Mouse (Mus musculus): ENCODE measurements at regions not wholly inside any gene's neighbourhood (a gene's known extent, or its start where the extent isn't known, plus 50 kb on each side); places are given as distances from the start of the nearest gene placed in this dataset.
A peak's percentile ranks its signal among the peaks of the same experiment; 100 is the strongest.

DNA sequence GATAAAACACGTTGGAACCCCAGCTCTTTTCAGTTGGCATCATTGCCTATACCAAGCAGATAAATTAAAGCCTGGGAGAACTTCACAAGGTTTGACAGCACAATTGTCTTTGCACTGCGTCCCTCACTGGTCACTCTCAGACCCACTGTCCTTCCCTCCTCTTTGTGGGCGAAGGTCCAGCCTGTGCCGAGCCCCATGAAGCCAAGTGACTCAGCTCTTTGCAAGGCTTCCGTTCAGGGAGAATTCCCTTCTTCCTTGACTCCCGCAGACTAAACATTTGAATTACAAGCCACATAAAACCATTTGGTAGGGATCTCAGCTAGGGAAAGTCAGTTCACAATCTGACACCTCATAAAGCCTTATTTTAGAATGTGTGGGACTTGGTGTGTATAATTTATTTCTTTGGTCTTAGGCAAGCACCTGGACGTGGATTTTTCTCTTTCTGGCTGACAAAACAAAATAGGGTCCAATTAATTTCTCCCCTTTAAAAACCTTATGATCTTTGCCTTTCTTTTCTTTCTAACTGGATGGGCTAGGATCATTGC lies 136.7 kb upstream of the Tars start:
- no peak overlapping the region for H3K4me3 ChIP-seq (ENCODE audit: insufficient read depth, low read length)
- TF ChIP-seq POLR2A (IDR thresholded peaks at IDR 0.05; ENCODE audit: low read depth, low read length) (no peak), CTCF (IDR thresholded peaks at IDR 0.05; ENCODE audit: borderline replicate concordance, insufficient read depth, low read length) (no peak)
- H3K4me1 ChIP-seq (ENCODE audit: control insufficient read depth, insufficient read depth, low read length) = peaks cover 14% of the 10 kb centered on the region
- no peak overlapping the region for H3K27ac ChIP-seq (ENCODE audit: insufficient read depth, low read length)

DNA sequence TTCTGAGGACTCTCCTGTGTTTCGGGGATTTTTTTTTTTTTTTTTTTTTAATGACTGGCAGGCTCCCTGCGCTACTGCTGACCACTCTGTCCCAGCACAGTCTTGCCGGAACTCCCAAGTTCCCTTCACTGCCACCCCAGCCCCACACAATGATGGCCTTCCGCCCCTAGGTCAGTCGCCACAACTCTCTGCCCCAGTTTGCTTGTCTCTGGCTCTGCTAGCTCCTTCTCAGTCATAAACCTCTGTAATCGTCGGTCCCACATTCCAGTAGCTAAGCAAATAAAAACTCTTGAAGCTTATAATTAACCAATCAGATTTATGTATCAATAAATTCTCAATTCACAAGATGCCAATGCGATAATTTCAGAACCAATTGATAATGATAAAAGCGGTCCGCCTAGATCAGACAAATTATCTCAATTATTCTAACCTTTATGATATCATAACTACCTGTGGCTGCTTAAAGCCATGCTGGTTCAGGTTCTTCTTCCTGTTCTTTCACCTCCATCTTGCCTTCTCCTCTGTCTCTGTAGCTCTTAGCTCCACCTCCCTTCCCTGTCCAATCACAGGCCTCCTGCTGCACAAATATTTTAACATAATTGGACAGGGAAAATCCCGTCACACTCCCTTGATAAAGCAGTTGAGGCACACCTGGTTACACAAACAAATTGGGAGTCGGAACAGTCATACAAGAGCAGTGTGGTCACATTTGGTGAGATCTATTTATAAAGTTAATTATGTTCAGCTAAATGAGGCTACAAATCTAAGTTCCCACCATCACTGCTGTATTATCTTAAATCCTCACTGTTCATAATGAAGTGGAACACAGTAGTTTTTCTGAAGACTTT lies 135.2 kb upstream of the Tars start:
- TF ChIP-seq CTCF (IDR thresholded peaks at IDR 0.05; ENCODE audit: borderline replicate concordance, insufficient read depth, low read length) (no peak), POLR2A (IDR thresholded peaks at IDR 0.05; ENCODE audit: low read depth, low read length) (no peak)
- Histone ChIP-seq H3K4me1 (ENCODE audit: control insufficient read depth, insufficient read depth, low read length) (peaks cover 14% of the 10 kb centered on the region), H3K4me3 (ENCODE audit: insufficient read depth, low read length) (no peak overlapping the region), H3K27ac (ENCODE audit: insufficient read depth, low read length) (no peak overlapping the region)

DNA sequence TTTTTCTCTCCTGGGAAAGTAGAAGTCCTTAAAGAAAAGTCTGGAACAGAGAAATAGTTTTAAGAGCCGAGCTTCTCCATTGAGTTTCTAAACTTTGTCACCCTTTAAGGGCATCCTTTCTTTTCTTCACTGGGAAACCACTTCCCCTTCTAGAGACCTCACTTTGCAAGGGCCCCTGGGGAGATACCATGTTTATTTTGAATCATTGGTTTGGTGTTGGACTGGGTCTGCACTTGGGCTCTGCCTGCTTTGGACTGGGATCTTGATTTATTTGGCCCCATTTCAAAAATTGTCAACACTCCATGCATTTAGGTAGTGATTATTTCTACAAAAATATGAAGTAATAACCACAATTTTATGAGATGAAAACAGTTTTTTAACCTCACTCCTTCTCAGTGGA lies 134.2 kb upstream of the Tars start:
- Histone ChIP-seq H3K4me3 (ENCODE audit: insufficient read depth, low read length) (no peak overlapping the region), H3K4me1 (ENCODE audit: control insufficient read depth, insufficient read depth, low read length) (peaks cover 14% of the 10 kb centered on the region), H3K27ac (ENCODE audit: insufficient read depth, low read length) (no peak overlapping the region)
- TF ChIP-seq CTCF (IDR thresholded peaks at IDR 0.05; ENCODE audit: borderline replicate concordance, insufficient read depth, low read length) = no peak
- TF ChIP-seq POLR2A (IDR thresholded peaks at IDR 0.05; ENCODE audit: low read depth, low read length) = no peak

DNA sequence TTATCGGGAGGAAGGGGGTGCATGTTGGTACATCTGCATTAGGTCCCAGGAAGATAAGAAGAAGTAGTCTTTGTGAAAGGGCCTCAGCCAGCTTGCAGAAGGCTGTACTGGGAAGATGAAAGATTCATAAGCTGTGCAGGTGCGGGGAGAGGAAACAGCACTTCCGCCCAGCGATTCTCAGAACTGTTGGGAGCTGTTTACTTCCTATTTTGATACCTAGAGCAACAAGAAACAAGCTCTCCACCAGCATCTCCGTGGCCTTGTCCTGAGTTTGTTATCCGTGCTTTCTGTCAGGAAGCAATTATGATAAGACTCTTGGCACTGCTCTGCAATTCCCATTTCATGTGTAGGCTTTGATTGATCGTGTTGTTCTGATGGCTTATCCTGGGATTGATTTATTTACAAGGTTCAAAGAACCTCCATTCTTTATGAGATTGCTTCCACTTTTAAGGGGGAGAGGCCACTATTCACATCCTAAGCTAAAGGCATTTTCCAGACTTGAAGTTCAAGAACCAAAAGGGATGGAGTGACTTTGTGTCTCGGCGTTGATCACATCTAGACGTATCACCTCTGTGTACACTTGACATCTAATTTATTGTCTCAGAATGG lies 133.6 kb upstream of the Tars start:
- TF ChIP-seq POLR2A (IDR thresholded peaks at IDR 0.05; ENCODE audit: low read depth, low read length) (no peak), CTCF (IDR thresholded peaks at IDR 0.05; ENCODE audit: borderline replicate concordance, insufficient read depth, low read length) (no peak)
- no peak overlapping the region for H3K27ac ChIP-seq (ENCODE audit: insufficient read depth, low read length)
- H3K4me3 ChIP-seq (ENCODE audit: insufficient read depth, low read length) = no peak overlapping the region
- peaks cover 14% of the 10 kb centered on the region for H3K4me1 ChIP-seq (ENCODE audit: control insufficient read depth, insufficient read depth, low read length)

DNA sequence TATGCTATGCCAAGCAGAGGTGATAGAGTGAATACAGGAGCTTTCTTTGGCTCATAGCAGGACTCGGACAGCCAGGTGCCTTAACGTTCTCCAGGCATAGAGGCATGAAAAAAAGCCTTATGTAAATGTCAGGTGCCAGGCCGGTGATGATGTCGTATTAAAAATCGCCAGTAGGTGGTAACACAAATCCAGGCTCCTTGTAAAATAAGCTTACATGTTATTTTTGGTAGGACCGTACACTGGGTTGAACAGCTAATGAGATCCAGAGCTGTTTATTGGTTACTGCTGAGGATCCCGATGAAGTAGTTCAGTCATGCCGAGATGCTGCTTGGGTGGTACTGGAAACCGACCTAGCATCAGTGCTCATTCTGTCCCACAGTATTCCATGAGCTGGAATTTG lies 133.1 kb upstream of the Tars start:
- Histone ChIP-seq H3K4me1 (ENCODE audit: control insufficient read depth, insufficient read depth, low read length) (peaks cover 14% of the 10 kb centered on the region), H3K4me3 (ENCODE audit: insufficient read depth, low read length) (no peak overlapping the region), H3K27ac (ENCODE audit: insufficient read depth, low read length) (no peak overlapping the region)
- TF ChIP-seq CTCF (IDR thresholded peaks at IDR 0.05; ENCODE audit: borderline replicate concordance, insufficient read depth, low read length) (no peak), POLR2A (IDR thresholded peaks at IDR 0.05; ENCODE audit: low read depth, low read length) (no peak)

DNA sequence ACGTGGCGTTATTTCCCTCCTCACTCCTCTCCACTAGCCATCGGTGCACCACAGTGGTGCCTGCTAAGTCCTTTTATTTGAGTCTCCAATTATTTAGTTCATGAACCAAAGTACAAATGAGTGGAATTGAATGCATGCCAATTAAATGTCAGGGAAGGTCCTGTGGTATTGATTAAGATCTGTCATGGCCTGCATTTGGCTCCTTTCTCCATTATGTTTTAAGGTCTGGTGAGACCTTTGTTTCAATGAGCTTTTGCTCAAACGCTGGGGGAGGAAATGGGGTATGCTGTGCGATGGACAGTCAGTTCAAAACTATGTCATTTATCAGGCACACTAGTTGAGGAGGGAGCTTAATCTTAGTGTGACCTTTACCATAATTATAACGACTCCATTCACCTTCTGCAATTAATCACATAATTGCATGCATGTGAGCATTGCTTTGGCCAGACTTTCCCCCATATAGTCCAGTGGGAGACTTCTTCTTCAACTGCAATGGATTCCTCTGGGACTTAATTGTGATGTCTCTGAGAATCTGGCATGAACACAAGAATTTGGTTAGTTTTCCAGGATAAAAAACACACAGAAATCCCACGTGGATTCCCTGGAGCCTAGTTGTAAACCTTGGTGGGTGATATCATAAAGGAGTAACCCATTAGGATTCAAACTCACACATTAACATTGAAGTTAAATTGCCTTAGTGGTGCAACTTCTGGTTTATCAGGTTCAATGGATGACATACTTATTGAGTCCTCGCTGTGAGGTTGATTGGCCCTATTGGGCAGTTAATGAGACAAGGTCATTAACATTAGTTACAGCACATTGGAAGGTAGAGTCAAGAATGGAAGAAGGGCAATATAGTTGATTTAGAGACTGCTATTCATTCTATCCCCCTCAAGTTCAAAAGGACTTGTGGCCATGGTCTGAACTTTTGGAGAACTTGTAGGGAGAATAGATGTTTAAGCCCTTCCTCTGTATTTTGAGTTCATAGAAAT lies 130.7 kb upstream of the Tars start:
- Histone ChIP-seq H3K4me3 (ENCODE audit: insufficient read depth, low read length) (no peak overlapping the region), H3K4me1 (ENCODE audit: control insufficient read depth, insufficient read depth, low read length) (peaks cover 14% of the 10 kb centered on the region), H3K27ac (ENCODE audit: insufficient read depth, low read length) (no peak overlapping the region)
- no peak for TF ChIP-seq POLR2A (IDR thresholded peaks at IDR 0.05; ENCODE audit: low read depth, low read length)
- TF ChIP-seq CTCF (IDR thresholded peaks at IDR 0.05; ENCODE audit: borderline replicate concordance, insufficient read depth, low read length) = no peak

DNA sequence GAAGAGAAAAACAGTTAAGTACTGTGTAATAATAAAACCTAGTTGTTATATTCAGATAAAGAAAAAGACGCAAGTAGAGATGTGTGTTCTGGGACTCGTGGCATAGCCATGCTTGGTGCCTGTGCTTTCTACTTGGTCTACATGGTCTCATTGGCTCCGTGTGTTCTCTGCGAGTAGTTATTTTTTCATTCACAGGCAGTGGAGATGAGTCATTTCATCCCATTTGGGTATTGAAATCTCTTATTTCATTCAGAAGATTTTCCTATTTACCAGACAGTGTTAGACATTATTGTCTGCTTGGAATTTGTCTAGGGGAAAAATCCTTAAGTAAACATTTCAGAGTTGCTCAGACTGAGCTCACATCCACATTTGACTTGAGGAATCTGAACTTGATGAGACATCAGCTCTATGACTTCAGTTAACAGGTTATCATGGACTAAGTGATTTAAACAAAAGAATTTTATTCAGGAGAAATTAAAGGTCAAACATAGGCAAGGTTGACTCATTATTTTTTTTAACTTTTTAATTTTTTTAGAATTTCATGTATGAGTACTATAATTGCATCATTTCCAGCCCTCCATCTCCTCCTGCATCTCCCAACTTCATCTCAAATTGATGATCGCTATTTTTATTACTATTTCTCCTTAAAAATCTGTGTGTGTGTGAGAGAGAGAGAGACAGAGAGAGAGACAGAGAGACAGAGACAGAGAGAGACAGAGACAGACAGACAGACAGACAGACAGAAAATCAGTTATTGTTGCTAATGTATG lies 125.1 kb upstream of the Tars start:
- no peak for TF ChIP-seq POLR2A (IDR thresholded peaks at IDR 0.05; ENCODE audit: low read depth, low read length)
- no peak for TF ChIP-seq CTCF (IDR thresholded peaks at IDR 0.05; ENCODE audit: borderline replicate concordance, insufficient read depth, low read length)
- Histone ChIP-seq H3K4me3 (ENCODE audit: insufficient read depth, low read length) (no peak overlapping the region), H3K4me1 (ENCODE audit: control insufficient read depth, insufficient read depth, low read length) (peaks cover 7% of the 10 kb centered on the region), H3K27ac (ENCODE audit: insufficient read depth, low read length) (peak overlapping the region; percentile 97)

DNA sequence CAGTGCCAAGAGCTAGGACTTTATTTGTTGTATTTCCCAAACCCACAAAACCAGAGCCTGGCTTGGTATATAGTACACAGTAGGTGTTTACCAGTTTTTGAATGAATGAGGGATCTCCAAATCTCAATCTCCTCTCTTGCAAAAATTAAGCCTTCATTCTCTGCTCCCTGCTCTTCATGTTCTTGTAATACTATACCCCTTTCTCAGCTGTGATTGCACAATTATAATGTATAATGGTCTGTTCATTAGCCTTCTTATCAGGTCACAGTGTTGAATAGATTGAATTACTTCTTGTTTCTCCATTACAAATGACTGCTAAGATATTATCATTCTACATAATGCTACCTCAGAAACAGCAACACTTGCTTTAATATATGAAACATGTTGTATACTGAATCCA lies 119.1 kb upstream of the Tars start:
- Histone ChIP-seq H3K27ac (ENCODE audit: insufficient read depth, low read length) (no peak overlapping the region), H3K4me1 (ENCODE audit: control insufficient read depth, insufficient read depth, low read length) (peaks cover 4% of the 10 kb centered on the region), H3K4me3 (ENCODE audit: insufficient read depth, low read length) (no peak overlapping the region)
- TF ChIP-seq POLR2A (IDR thresholded peaks at IDR 0.05; ENCODE audit: low read depth, low read length) (no peak), CTCF (IDR thresholded peaks at IDR 0.05; ENCODE audit: borderline replicate concordance, insufficient read depth, low read length) (no peak)

DNA sequence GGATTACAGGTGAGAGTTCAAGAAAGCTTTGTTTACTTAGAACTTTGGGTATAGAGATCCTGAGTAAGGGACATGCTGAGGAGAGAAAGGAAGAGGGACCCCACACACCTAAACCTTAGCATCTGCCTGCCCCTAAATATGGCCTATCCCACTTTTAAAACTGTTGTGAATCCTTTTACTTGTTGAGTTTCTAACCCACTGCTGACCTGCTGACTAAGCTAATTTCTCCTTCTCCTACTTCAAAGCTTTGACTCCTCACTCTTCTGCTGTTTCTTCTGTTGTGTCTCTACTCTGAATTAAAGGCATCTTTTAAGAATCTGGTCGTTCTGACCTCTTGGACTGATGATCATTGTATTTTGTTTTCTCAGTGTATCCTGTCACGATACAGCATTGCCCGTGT lies 118.4 kb upstream of the Tars start:
- H3K4me3 ChIP-seq (ENCODE audit: insufficient read depth, low read length) = no peak overlapping the region
- H3K4me1 ChIP-seq (ENCODE audit: control insufficient read depth, insufficient read depth, low read length) = peaks cover 3% of the 10 kb centered on the region
- no peak for TF ChIP-seq CTCF (IDR thresholded peaks at IDR 0.05; ENCODE audit: borderline replicate concordance, insufficient read depth, low read length)
- TF ChIP-seq POLR2A (IDR thresholded peaks at IDR 0.05; ENCODE audit: low read depth, low read length) = no peak
- no peak overlapping the region for H3K27ac ChIP-seq (ENCODE audit: insufficient read depth, low read length)
